Mouse (Mus musculus): ENCODE results near the gene Ifi204. TPM values are rescaled to one million over a fixed set of nuclear protein-coding genes. Genes with fewer than 3 reads are reported as not detected.
"Not testable (repeated sequence)": the region's sequence is repeated elsewhere in the genome, so short reads cannot be mapped to it uniquely, and the experiment has no call there.

Gene Ifi204
- polyA plus RNA-seq, 1 experiment from 2014 or later: 1.2 TPM

- no peaks in the 10 kb centered on the region for H3K9me3 ChIP-seq (ENCODE audit: low read depth, low read length)
- no peak for TF ChIP-seq CTCF (IDR thresholded peaks at IDR 0.05; ENCODE audit: low read depth)
- H3K4me1 ChIP-seq (ENCODE audit: insufficient read depth): no peaks in the 10 kb centered on the region
- H3K9ac ChIP-seq: no peak overlapping the region
- no peak overlapping the region for H3K4me2 ChIP-seq
- H3K27ac ChIP-seq (ENCODE audit: low read depth): no peak overlapping the region
- no peaks in the 10 kb centered on the region for H3K27me3 ChIP-seq (ENCODE audit: insufficient read depth, low read length)
- DNase-seq (no peak), ATAC-seq (ENCODE audit: insufficient read depth) (no peak)
- no peaks in the 10 kb centered on the region for H3K36me3 ChIP-seq (ENCODE audit: insufficient read depth)
- no peak overlapping the region for H3K4me3 ChIP-seq (ENCODE audit: low read depth, low read length)
- 45% methylated on average over 1 of the region's 1 CpGs for WGBS
These were observed 24.5 kb downstream of the Ifi204 start for GRCm38 (mm10) chr1:173742262-173742661.

DNA sequence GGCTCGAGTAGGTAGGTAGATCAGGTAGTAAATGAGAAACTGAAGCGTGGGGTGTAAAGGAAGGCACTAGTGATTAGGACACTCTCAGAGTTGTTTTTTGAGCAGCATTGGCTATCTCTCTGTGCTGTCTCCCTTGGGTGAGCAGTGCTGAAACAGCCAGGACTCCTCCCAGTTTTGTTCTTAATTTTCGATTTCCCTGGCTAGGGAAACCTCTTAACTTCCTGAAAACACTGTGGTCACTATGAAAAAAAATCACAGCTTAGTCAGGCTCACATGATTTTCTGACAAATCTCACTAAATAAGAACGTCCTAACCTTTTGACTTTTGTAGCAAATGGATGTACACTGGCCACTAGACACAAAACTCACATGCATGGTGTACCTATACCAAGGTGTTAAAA lies 25.1 kb downstream of the Ifi204 start, which contains the start of gene Ifi207:
TSS of gene Ifi207 (minus strand) at position 92 of the 400 bp plus-strand sequence.
- no peaks in the 10 kb centered on the region for H3K36me3 ChIP-seq (ENCODE audit: insufficient read depth)
- no peak for TF ChIP-seq CTCF (IDR thresholded peaks at IDR 0.05; ENCODE audit: low read depth)
- no peak within 1 kb of the TSS for H3K27ac ChIP-seq (ENCODE audit: low read depth)
- no peak for DNase-seq
- H3K4me3 ChIP-seq (ENCODE audit: low read depth, low read length): no peak within 1 kb of the TSS
- no peaks in the 10 kb centered on the region for H3K9me3 ChIP-seq (ENCODE audit: low read depth, low read length)
- no peak within 1 kb of the TSS for H3K9ac ChIP-seq
- ATAC-seq (ENCODE audit: insufficient read depth): no peak
- no peaks in the 10 kb centered on the region for H3K4me1 ChIP-seq (ENCODE audit: insufficient read depth)
- WGBS: 71% methylated on average over 4 of the region's 4 CpGs
- no peak within 1 kb of the TSS for H3K4me2 ChIP-seq
- no peaks in the 10 kb centered on the region for H3K27me3 ChIP-seq (ENCODE audit: insufficient read depth, low read length)

GRCm38 (mm10) chr1:173740537-173740936 lies 26.2 kb downstream of the Ifi204 start:
- DNase-seq (no peak), ATAC-seq (ENCODE audit: insufficient read depth) (no peak)
- no peak for TF ChIP-seq CTCF (IDR thresholded peaks at IDR 0.05; ENCODE audit: low read depth)

DNA sequence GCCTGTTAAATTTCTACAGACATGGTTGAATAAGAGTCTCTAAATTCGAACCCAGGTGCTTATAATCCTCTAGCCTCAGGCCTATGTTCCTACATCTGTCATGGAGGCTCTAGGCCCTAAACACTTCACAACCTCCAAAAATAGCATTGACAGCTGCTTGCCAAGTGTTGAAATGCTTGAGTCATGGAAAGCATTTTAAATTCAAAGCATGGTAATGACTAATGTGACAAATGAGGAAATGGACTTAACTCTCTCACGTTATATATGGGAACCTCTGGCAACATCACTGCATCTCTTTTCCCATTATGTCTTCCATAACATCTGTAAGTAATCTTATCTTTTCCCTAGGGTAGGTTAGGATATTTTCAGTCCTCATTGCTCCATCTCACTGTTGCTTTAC lies 29.8 kb downstream of the Ifi204 start:
- H3K4me3 ChIP-seq (ENCODE audit: low read depth, low read length): no peak overlapping the region
- DNase-seq: peak; percentile 1
- no peak overlapping the region for H3K27ac ChIP-seq (ENCODE audit: low read depth)
- no peak overlapping the region for H3K4me2 ChIP-seq
- no peak overlapping the region for H3K9ac ChIP-seq
- no peaks in the 10 kb centered on the region for H3K27me3 ChIP-seq (ENCODE audit: insufficient read depth, low read length)
- H3K4me1 ChIP-seq (ENCODE audit: insufficient read depth): no peaks in the 10 kb centered on the region
- no peak for ATAC-seq (ENCODE audit: insufficient read depth)
- no peaks in the 10 kb centered on the region for H3K36me3 ChIP-seq (ENCODE audit: insufficient read depth)
- 57% methylated on average over 2 of the region's 2 CpGs for WGBS
- TF ChIP-seq CTCF (IDR thresholded peaks at IDR 0.05; ENCODE audit: low read depth): no peak
- no peaks in the 10 kb centered on the region for H3K9me3 ChIP-seq (ENCODE audit: low read depth, low read length)

More at GRCm38 (mm10) chr1:173740537-173740936, 26.2 kb downstream of the Ifi204 start:
- Histone ChIP-seq H3K27me3 (ENCODE audit: insufficient read depth, low read length) (no peaks in the 10 kb centered on the region), H3K4me3 (ENCODE audit: low read depth, low read length) (no peak overlapping the region), H3K4me2 (no peak overlapping the region), H3K36me3 (ENCODE audit: insufficient read depth) (no peaks in the 10 kb centered on the region), H3K9ac (no peak overlapping the region), H3K4me1 (ENCODE audit: insufficient read depth) (no peaks in the 10 kb centered on the region), H3K9me3 (ENCODE audit: low read depth, low read length) (no peaks in the 10 kb centered on the region), H3K27ac (ENCODE audit: low read depth) (no peak overlapping the region)

DNA sequence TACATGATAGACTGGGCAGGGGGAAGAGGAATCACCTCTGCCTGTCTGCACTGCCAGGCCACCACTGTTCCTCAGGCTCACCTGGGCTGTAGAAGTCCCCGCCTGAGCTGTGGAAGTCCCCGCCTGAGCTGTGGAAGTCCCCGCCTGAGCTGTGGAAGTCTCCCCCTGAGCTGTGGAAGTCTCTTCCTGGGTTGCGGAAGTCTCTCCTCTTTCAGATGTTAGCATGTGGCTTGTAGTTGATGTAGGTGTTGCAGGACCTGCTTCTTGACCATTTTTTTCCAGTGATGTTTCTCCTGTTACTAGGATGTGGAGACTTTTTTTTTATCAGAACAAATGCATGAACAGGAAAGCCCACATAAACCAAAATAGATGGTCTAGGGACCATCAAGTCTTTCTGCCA lies 31.7 kb downstream of the Ifi204 start:
- DNase-seq; H3K4me3 ChIP-seq (ENCODE audit: low read depth, low read length); H3K9ac ChIP-seq; H3K4me2 ChIP-seq; ATAC-seq (ENCODE audit: insufficient read depth); H3K9me3 ChIP-seq (ENCODE audit: low read depth, low read length); H3K27ac ChIP-seq (ENCODE audit: low read depth); H3K27me3 ChIP-seq (ENCODE audit: insufficient read depth, low read length); H3K36me3 ChIP-seq (ENCODE audit: insufficient read depth); H3K4me1 ChIP-seq (ENCODE audit: insufficient read depth): not testable (repeated sequence)
- whole genome bisulfite sequencing: 86% methylated on average over 4 of the region's 4 CpGs

- DNase-seq (peak; percentile 49), ATAC-seq (ENCODE audit: insufficient read depth) (no peak)
- H3K4me2 ChIP-seq: no peak overlapping the region
- TF ChIP-seq CTCF (IDR thresholded peaks at IDR 0.05; ENCODE audit: low read depth): no peak
- H3K27ac ChIP-seq (ENCODE audit: low read depth): no peak overlapping the region
- H3K9ac ChIP-seq: no peak overlapping the region
- no peak overlapping the region for H3K4me3 ChIP-seq (ENCODE audit: low read depth, low read length)
- 9% methylated on average over 7 of the region's 7 CpGs for WGBS
- H3K9me3 ChIP-seq (ENCODE audit: low read depth, low read length): no peaks in the 10 kb centered on the region
- no peaks in the 10 kb centered on the region for H3K4me1 ChIP-seq (ENCODE audit: insufficient read depth)
- no peaks in the 10 kb centered on the region for H3K27me3 ChIP-seq (ENCODE audit: insufficient read depth, low read length)
- no peaks in the 10 kb centered on the region for H3K36me3 ChIP-seq (ENCODE audit: insufficient read depth)
These were observed 33.5 kb downstream of the Ifi204 start for GRCm38 (mm10) chr1:173733219-173733618.

Other genes starting within 250 kb of the Ifi204 start
- gene Ifi214, start 231.0 kb downstream of the Ifi204 start, polyA plus RNA-seq (2014; fragmentation: Nextera tagmentation; extraction: Ambion mirVana): not detected in 2 replicates
- not detected in 2 replicates for gene Ifi213, start 167.7 kb downstream of the Ifi204 start, polyA plus RNA-seq (2014; fragmentation: Nextera tagmentation; extraction: Ambion mirVana)
- 0.26 and 0.30 TPM in 2 replicates for gene Ifi209, start 136.0 kb downstream of the Ifi204 start, polyA plus RNA-seq (2014; fragmentation: Nextera tagmentation; extraction: Ambion mirVana)
- gene Ifi208, start 93.3 kb downstream of the Ifi204 start, polyA plus RNA-seq (2014; fragmentation: Nextera tagmentation; extraction: Ambion mirVana): 0.05 and 0.16 TPM in 2 replicates
- 1.2 and 1.4 TPM in 2 replicates for gene Ifi207, start 25.2 kb downstream of the Ifi204 start, polyA plus RNA-seq (2014; fragmentation: Nextera tagmentation; extraction: Ambion mirVana)
- gene Ifi211, start 146.1 kb upstream of the Ifi204 start, polyA plus RNA-seq (2014; fragmentation: Nextera tagmentation; extraction: Ambion mirVana): 0.32 and 0.49 TPM in 2 replicates
- gene Mndal, start 175.5 kb upstream of the Ifi204 start, polyA plus RNA-seq (2014; fragmentation: Nextera tagmentation; extraction: Ambion mirVana): 0.84 and 1.4 TPM in 2 replicates
- gene Ifi203, start 175.7 kb upstream of the Ifi204 start, polyA plus RNA-seq (2014; fragmentation: Nextera tagmentation; extraction: Ambion mirVana): 0.83 and 1.1 TPM in 2 replicates
- not detected in 2 replicates for gene Ifi202b, start 215.8 kb upstream of the Ifi204 start, polyA plus RNA-seq (2014; fragmentation: Nextera tagmentation; extraction: Ambion mirVana)